Mouse (Mus musculus) liver, embryonic 15.5 days (tissue): ENCODE results near the gene Wdr18. TPM values are rescaled to one million over a fixed set of nuclear protein-coding genes. Genes with fewer than 3 reads are reported as not detected.

Experiments used
- ATAC-seq: fragments of 200-750 bp; cut with Nextera tagmentation; 2 replicates; pipeline ENCODE4 v1.8.0; 2017; ENCODE audit warnings: moderate number of reproducible peaks, mild to moderate bottlenecking, moderate library complexity; ENCODE audit not compliant: insufficient read depth
- H3K27ac ChIP-seq: fragments of 300-500 bp; sonication (generic); replicated peaks from 2 replicates; pipeline ENCODE4 v1.5.1; 2015; ENCODE audit warnings: mild to moderate bottlenecking, inconsistent platforms
- H3K27me3 ChIP-seq: fragments of 300-500 bp; sonication (generic); 2 replicates; pipeline ENCODE4 v1.6.1; 2015; ENCODE audit warnings: mild to moderate bottlenecking, inconsistent platforms
- H3K36me3 ChIP-seq: fragments of 300-500 bp; sonication (generic); replicated peaks from 2 replicates; pipeline ENCODE4 v1.6.1; 2015; ENCODE audit warnings: moderate library complexity, mild to moderate bottlenecking, inconsistent platforms
- H3K4me1 ChIP-seq: fragments of 300-500 bp; sonication (generic); replicated peaks from 2 replicates; pipeline ENCODE4 v1.6.1; 2015; ENCODE audit warnings: inconsistent platforms
- H3K4me2 ChIP-seq: fragments of 300-500 bp; sonication (generic); 2 replicates; pipeline ENCODE4 v1.6.1; 2015; ENCODE audit warnings: moderate library complexity, mild to moderate bottlenecking, inconsistent platforms
- H3K4me3 ChIP-seq: fragments of 300-500 bp; sonication (generic); replicated peaks from 2 replicates; pipeline ENCODE4 v1.5.1; 2015; ENCODE audit warnings: mild to moderate bottlenecking, inconsistent platforms
- H3K9ac ChIP-seq: fragments of 300-500 bp; sonication (generic); 2 replicates; pipeline ENCODE4 v1.6.1; 2015; ENCODE audit warnings: moderate library complexity, mild to moderate bottlenecking, inconsistent platforms
- H3K9me3 ChIP-seq: fragments of 300-500 bp; sonication (generic); replicated peaks from 2 replicates; pipeline ENCODE4 v1.6.1; 2016; ENCODE audit warnings: inconsistent platforms
- WGBS: fragments of 180-500 bp; shearing (Covaris S2); methylation state at CpG from one replicate; pipeline ENCODE4 v1.1.7; 2015; ENCODE audit warnings: mixed read lengths; ENCODE audit not compliant: insufficient replicate concordance; 5-methylcytosine and 5-hydroxymethylcytosine counted together
- polyA plus RNA-seq: library from polyadenylated mRNA; unstranded; fragments of >200 nt; fragmentation: Nextera tagmentation; extraction: Ambion mirVana; gene quantifications from 2 replicates; pipeline ENCODE4 v1.2.1, GENCODE M21; 2015

The Wdr18 gene
- polyA plus RNA-seq, 1 experiment from 2014 or later: 48.4 TPM

GRCm38 (mm10) chr10:79983670-79984069 is 23.7 kb downstream of the Wdr18 start:
- Histone ChIP-seq H3K4me2 (peak overlapping the region; percentile 91), H3K4me1 (peaks cover 76% of the 10 kb centered on the region), H3K9ac (peak overlapping the region; percentile 88), H3K27me3 (peaks cover 16% of the 10 kb centered on the region), H3K9me3 (no peaks in the 10 kb centered on the region), H3K36me3 (peaks cover 23% of the 10 kb centered on the region), H3K4me3 (peak overlapping the region; percentile 87), H3K27ac (peak overlapping the region; percentile 99)
- no peak for ATAC-seq
- under 1% methylated on average over 21 of the region's 21 CpGs for WGBS

- 1% methylated on average over 49 of the region's 49 CpGs for WGBS
Measured at GRCm38 (mm10) chr10:79984195-79984816, 24.4 kb downstream of the Wdr18 start, which contains the start of gene Tmem259. TSS of gene Tmem259 (minus strand) at chr10:79984330.

GRCm38 (mm10) chr10:79984871-79985270 is 24.9 kb downstream of the Wdr18 start:
- peak; percentile 84 for ATAC-seq
- 0% methylated on average over 22 of the region's 22 CpGs for WGBS
- H3K27me3 ChIP-seq: peaks cover 28% of the 10 kb centered on the region

More at GRCm38 (mm10) chr10:79984195-79984816, 24.4 kb downstream of the Wdr18 start, which contains the start of gene Tmem259:
- peak within 1 kb of the TSS; percentile 99 for H3K27ac ChIP-seq
- ATAC-seq: peak; percentile 71
- peaks cover 82% of the 10 kb centered on the region for H3K4me1 ChIP-seq
- peak within 1 kb of the TSS; percentile 87 for H3K4me3 ChIP-seq
- H3K36me3 ChIP-seq: peaks cover 17% of the 10 kb centered on the region
- peak within 1 kb of the TSS; percentile 88 for H3K9ac ChIP-seq
- peak within 1 kb of the TSS; percentile 91 for H3K4me2 ChIP-seq
- peaks cover 22% of the 10 kb centered on the region for H3K27me3 ChIP-seq
- no peaks in the 10 kb centered on the region for H3K9me3 ChIP-seq

GRCm38 (mm10) chr10:79985334-79986231 is 25.6 kb downstream of the Wdr18 start:
- peak; percentile 47 for ATAC-seq
- Histone ChIP-seq H3K36me3 (peaks cover 10% of the 10 kb centered on the region; the same call in 1 of the 2 replicates), H3K9me3 (no peaks in the 10 kb centered on the region), H3K4me2 (peak overlapping the region; percentile 91), H3K4me3 (peak overlapping the region; percentile 87), H3K27ac (peak overlapping the region; percentile 99), H3K9ac (peak overlapping the region; percentile 88), H3K4me1 (peaks cover 81% of the 10 kb centered on the region), H3K27me3 (peaks cover 32% of the 10 kb centered on the region)
- 2% methylated on average over 35 of the region's 35 CpGs for WGBS

More at GRCm38 (mm10) chr10:79984871-79985270, 24.9 kb downstream of the Wdr18 start:
- peaks cover 86% of the 10 kb centered on the region for H3K4me1 ChIP-seq
- peak overlapping the region; percentile 87 for H3K4me3 ChIP-seq
- peak overlapping the region; percentile 91 for H3K4me2 ChIP-seq
- no peaks in the 10 kb centered on the region for H3K9me3 ChIP-seq
- peaks cover 11% of the 10 kb centered on the region; the same call in 1 of the 2 replicates for H3K36me3 ChIP-seq
- peak overlapping the region; percentile 88 for H3K9ac ChIP-seq
- peak overlapping the region; percentile 99 for H3K27ac ChIP-seq

- Histone ChIP-seq H3K4me1 (peaks cover 81% of the 10 kb centered on the region), H3K27ac (peak overlapping the region; percentile 99), H3K9ac (peak overlapping the region; percentile 88), H3K36me3 (peaks cover 9% of the 10 kb centered on the region), H3K4me2 (peak overlapping the region; percentile 91), H3K4me3 (peak overlapping the region; percentile 87), H3K9me3 (no peaks in the 10 kb centered on the region), H3K27me3 (peaks cover 38% of the 10 kb centered on the region)
- WGBS: 13% methylated on average over 6 of the region's 6 CpGs
- ATAC-seq: peak; percentile 45
Measured at GRCm38 (mm10) chr10:79986232-79986878, 26.4 kb downstream of the Wdr18 start.

GRCm38 (mm10) chr10:79986963-79987362 is 27.0 kb downstream of the Wdr18 start:
- Histone ChIP-seq H3K27me3 (peaks cover 38% of the 10 kb centered on the region), H3K4me3 (peak overlapping the region; percentile 87), H3K9ac (peak overlapping the region; percentile 88), H3K36me3 (peaks cover 13% of the 10 kb centered on the region; the same call in 1 of the 2 replicates), H3K27ac (peak overlapping the region; percentile 99), H3K4me2 (peak overlapping the region; percentile 91), H3K4me1 (peaks cover 75% of the 10 kb centered on the region), H3K9me3 (no peaks in the 10 kb centered on the region)
- no peak for ATAC-seq
- WGBS: under 1% methylated on average over 11 of the region's 11 CpGs

GRCm38 (mm10) chr10:79987771-79988505 is 28.0 kb downstream of the Wdr18 start:
- peak overlapping the region; percentile 88 for H3K9ac ChIP-seq
- 16% methylated on average over 27 of the region's 27 CpGs for WGBS
- ATAC-seq: no peak

GRCm38 (mm10) chr10:79988506-79989271 is 28.7 kb downstream of the Wdr18 start, which contains the start of gene Cnn2:
TSS of gene Cnn2 (plus strand) at chr10:79988584.
- peaks cover 38% of the 10 kb centered on the region for H3K27me3 ChIP-seq
- peak within 1 kb of the TSS; percentile 87 for H3K4me3 ChIP-seq
- peaks cover 29% of the 10 kb centered on the region for H3K36me3 ChIP-seq
- under 1% methylated on average over 58 of the region's 59 CpGs for WGBS
- peak within 1 kb of the TSS; percentile 91 for H3K4me2 ChIP-seq
- H3K4me1 ChIP-seq: peaks cover 67% of the 10 kb centered on the region
- no peak for ATAC-seq
- H3K27ac ChIP-seq: peak within 1 kb of the TSS; percentile 99
- no peaks in the 10 kb centered on the region for H3K9me3 ChIP-seq
- H3K9ac ChIP-seq: peak within 1 kb of the TSS; percentile 88

More at GRCm38 (mm10) chr10:79987771-79988505, 28.0 kb downstream of the Wdr18 start:
- Histone ChIP-seq H3K4me1 (peaks cover 68% of the 10 kb centered on the region), H3K36me3 (peaks cover 22% of the 10 kb centered on the region), H3K9me3 (no peaks in the 10 kb centered on the region), H3K27ac (peak overlapping the region; percentile 99), H3K4me2 (peak overlapping the region; percentile 91), H3K4me3 (peak overlapping the region; percentile 61), H3K27me3 (peaks cover 38% of the 10 kb centered on the region)

- peaks cover 67% of the 10 kb centered on the region for H3K4me1 ChIP-seq
- peak overlapping the region; percentile 99 for H3K27ac ChIP-seq
- peaks cover 38% of the 10 kb centered on the region for H3K27me3 ChIP-seq
- WGBS: 39% methylated on average over 8 of the region's 8 CpGs
- peaks cover 29% of the 10 kb centered on the region for H3K36me3 ChIP-seq
- peak overlapping the region; percentile 61 for H3K4me3 ChIP-seq
- peak overlapping the region; percentile 91 for H3K4me2 ChIP-seq
- ATAC-seq: no peak
- no peaks in the 10 kb centered on the region for H3K9me3 ChIP-seq
- peak overlapping the region; percentile 55; the same call in 1 of the 2 replicates for H3K9ac ChIP-seq
Measured at GRCm38 (mm10) chr10:79989272-79989786, 29.4 kb downstream of the Wdr18 start.
